Mouse (Mus musculus) spleen, adult 2 months (tissue): ENCODE results near the gene Cbln4. TPM values are rescaled to one million over a fixed set of nuclear protein-coding genes. Genes with fewer than 3 reads are reported as not detected.

Source experiments
- DNase-seq, 2 experiments: peaks; one replicate each; pipeline versions ENCODE4 v3.0.0 to v3.0.0-alpha.2; 2012 to 2021; ENCODE audit warnings: low spot score in 2 of 2, low read depth in 1 of 2
- H3K27ac ChIP-seq: fragments of 200-500 bp; 2 replicates; pipeline ENCODE4 v1.5.1; 2012; ENCODE audit warnings: low read length, inconsistent platforms; ENCODE audit not compliant: insufficient read depth
- H3K27me3 ChIP-seq: fragments of 200-500 bp; 2 replicates; pipeline ENCODE4 v1.6.1; 2012; ENCODE audit warnings: mild to moderate bottlenecking, moderate library complexity, low read length, inconsistent platforms; ENCODE audit not compliant: control insufficient read depth, insufficient read depth
- H3K36me3 ChIP-seq: fragments of 200-500 bp; 2 replicates; pipeline ENCODE4 v1.6.1; 2012; ENCODE audit warnings: mild to moderate bottlenecking, low read length, inconsistent platforms; ENCODE audit not compliant: control insufficient read depth, insufficient read depth
- H3K4me1 ChIP-seq: fragments of 200-500 bp; 2 replicates; pipeline ENCODE4 v1.6.1; 2011; ENCODE audit warnings: inconsistent platforms; ENCODE audit not compliant: control insufficient read depth, insufficient read depth, insufficient read length
- H3K4me3 ChIP-seq: fragments of 200-500 bp; 2 replicates; pipeline ENCODE4 v1.5.1; 2011; ENCODE audit warnings: mild to moderate bottlenecking, inconsistent platforms; ENCODE audit not compliant: insufficient read depth, insufficient read length; ENCODE audit errors: extremely low read depth
- CTCF ChIP-seq: fragments of 200-500 bp; IDR thresholded peaks from 2 replicates; pipeline ENCODE4 v1.5.1; 2011; ENCODE audit warnings: mild to moderate bottlenecking, inconsistent platforms; ENCODE audit not compliant: insufficient read depth, insufficient read length, insufficient replicate concordance; ENCODE audit errors: extremely low read depth
- POLR2A ChIP-seq: fragments of 200-500 bp; IDR thresholded peaks from 2 replicates; pipeline ENCODE4 v1.6.1; 2011; ENCODE audit warnings: low read depth, low read length, inconsistent platforms
- WGBS: fragments of 180-500 bp; shearing (Covaris S2); methylation state at CpG from one replicate; pipeline ENCODE4 v1.1.7; 2018; 5-methylcytosine and 5-hydroxymethylcytosine counted together
- polyA plus RNA-seq: library from polyadenylated mRNA; depleted of rRNA; stranded (reverse); fragments of >200 nt; gene quantifications from 2 replicates; pipeline ENCODE4 v1.2.3, GENCODE M21; 2012

Cbln4 gene
- polyA plus RNA-seq, 1 experiment = not detected

DNA sequence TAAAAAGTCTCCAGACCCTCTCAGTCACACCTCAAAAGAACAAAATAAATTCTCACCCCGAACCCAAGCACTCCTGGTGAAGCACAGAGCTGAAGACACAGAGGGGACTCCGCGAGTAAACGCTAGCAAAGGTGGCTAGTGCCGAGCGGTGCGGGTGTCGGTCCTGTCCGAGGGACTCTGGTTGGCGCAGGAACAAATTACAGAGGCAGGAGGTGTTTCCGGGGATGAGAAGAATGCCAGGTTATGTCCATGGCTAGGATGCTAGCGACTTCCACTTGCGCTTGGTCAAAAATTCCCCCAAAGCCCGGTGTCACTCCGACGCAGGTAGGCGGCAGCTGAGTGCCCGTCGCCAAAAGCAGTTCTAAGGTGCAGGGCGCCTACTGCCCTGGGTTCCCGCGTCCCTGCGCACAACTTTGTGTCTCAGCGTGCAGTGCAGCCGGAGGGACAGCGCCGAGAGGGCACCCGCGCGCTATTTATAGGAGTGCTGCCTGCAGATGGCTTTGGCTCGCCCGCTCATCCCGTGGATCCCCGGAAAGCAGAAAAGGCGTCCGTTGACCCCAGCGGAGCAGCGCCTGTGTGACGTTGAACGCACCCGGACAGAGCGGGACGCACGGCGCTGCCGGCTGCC lies 545 bp downstream of the Cbln4 start:
- H3K27me3 ChIP-seq = no peaks in the 10 kb centered on the region
- no peak for TF ChIP-seq CTCF
- TF ChIP-seq POLR2A = no peak
- 9% methylated on average over 46 of the region's 46 CpGs for WGBS
- no peak overlapping the region for H3K4me3 ChIP-seq
- no peaks in the 10 kb centered on the region for H3K4me1 ChIP-seq
- DNase-seq = no peak
- H3K36me3 ChIP-seq = no peaks in the 10 kb centered on the region
- no peak overlapping the region for H3K27ac ChIP-seq

DNA sequence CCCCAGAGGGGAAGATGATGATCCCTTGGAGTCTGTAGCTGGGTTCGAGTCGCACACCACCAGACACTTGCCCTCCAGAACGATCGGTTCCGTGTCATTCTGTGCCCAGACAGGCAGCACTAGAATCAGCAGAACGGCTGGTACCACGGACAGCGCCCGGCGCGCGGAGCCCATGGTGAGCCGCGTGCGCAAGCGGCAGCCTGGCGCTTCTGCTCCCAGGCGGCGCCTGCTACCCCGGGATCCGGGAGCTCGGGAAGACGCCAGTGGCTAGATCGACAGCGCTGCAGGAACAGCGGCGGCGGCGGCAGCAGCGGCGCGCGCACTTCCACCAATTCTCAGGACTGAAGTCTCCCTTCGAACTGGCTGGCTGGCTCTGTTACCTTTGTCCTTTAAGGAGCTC lies 1.1 kb downstream of the Cbln4 start:
- Histone ChIP-seq H3K4me1 (no peaks in the 10 kb centered on the region), H3K27ac (no peak overlapping the region), H3K36me3 (no peaks in the 10 kb centered on the region), H3K27me3 (no peaks in the 10 kb centered on the region), H3K4me3 (no peak overlapping the region)
- WGBS = 7% methylated on average over 34 of the region's 34 CpGs
- no peak for DNase-seq
- TF ChIP-seq CTCF (no peak), POLR2A (no peak)

- TF ChIP-seq CTCF = no peak
- no peak for TF ChIP-seq POLR2A
- no peaks in the 10 kb centered on the region for H3K27me3 ChIP-seq
- no peak for DNase-seq
- 63% methylated on average over 10 of the region's 10 CpGs for WGBS
- no peaks in the 10 kb centered on the region for H3K36me3 ChIP-seq
- no peak overlapping the region for H3K4me3 ChIP-seq
- no peak overlapping the region for H3K27ac ChIP-seq
- no peaks in the 10 kb centered on the region for H3K4me1 ChIP-seq
Measured at GRCm38 (mm10) chr2:172040859-172041258, 2.4 kb downstream of the Cbln4 start.

- Histone ChIP-seq H3K4me3 (no peak overlapping the region), H3K36me3 (no peaks in the 10 kb centered on the region), H3K27ac (no peak overlapping the region), H3K4me1 (no peaks in the 10 kb centered on the region), H3K27me3 (no peaks in the 10 kb centered on the region)
- 92% methylated on average over 5 of the region's 5 CpGs for WGBS
- DNase-seq = no peak
- TF ChIP-seq CTCF (no peak), POLR2A (no peak)
Measured at GRCm38 (mm10) chr2:172039601-172040000, 3.7 kb downstream of the Cbln4 start.

- DNase-seq = no peak
- Histone ChIP-seq H3K27me3 (no peaks in the 10 kb centered on the region), H3K4me1 (no peaks in the 10 kb centered on the region), H3K4me3 (no peak overlapping the region), H3K36me3 (no peaks in the 10 kb centered on the region), H3K27ac (no peak overlapping the region)
- TF ChIP-seq CTCF (no peak), POLR2A (no peak)
- 33% methylated on average over 5 of the region's 5 CpGs for WGBS
Measured at GRCm38 (mm10) chr2:172034281-172034680, 9.0 kb downstream of the Cbln4 start.

GRCm38 (mm10) chr2:172025459-172026130 lies 17.7 kb downstream of the Cbln4 start:
- H3K4me1 ChIP-seq = no peaks in the 10 kb centered on the region
- WGBS = 74% methylated on average over 12 of the region's 12 CpGs
- TF ChIP-seq CTCF (no peak), POLR2A (no peak)
- no peak overlapping the region for H3K27ac ChIP-seq
- no peak overlapping the region for H3K4me3 ChIP-seq
- no peak for DNase-seq
- H3K36me3 ChIP-seq = no peaks in the 10 kb centered on the region
- H3K27me3 ChIP-seq = no peaks in the 10 kb centered on the region

GRCm38 (mm10) chr2:172006726-172007125 lies 36.5 kb downstream of the Cbln4 start:
- H3K4me3 ChIP-seq = no peak overlapping the region
- H3K36me3 ChIP-seq = no peaks in the 10 kb centered on the region
- DNase-seq = no peak
- H3K4me1 ChIP-seq = no peaks in the 10 kb centered on the region
- no peak for TF ChIP-seq POLR2A
- no peak for TF ChIP-seq CTCF
- no peak overlapping the region for H3K27ac ChIP-seq
- 94% methylated on average over 10 of the region's 10 CpGs for WGBS
- H3K27me3 ChIP-seq = no peaks in the 10 kb centered on the region
